Mouse (Mus musculus) stomach, embryonic 14.5 days (tissue): ENCODE results near the gene Tlk1. TPM values are rescaled to one million over a fixed set of nuclear protein-coding genes. Genes with fewer than 3 reads are reported as not detected.

Source experiments
- ATAC-seq: fragments of 200-750 bp; cut with Nextera tagmentation; 2 replicates; pipeline ENCODE4 v1.8.0; 2017; ENCODE audit warnings: low read depth, moderate TSS enrichment; ENCODE audit not compliant: insufficient number of reproducible peaks, insufficient read depth, low FRiP score
- H3K27ac ChIP-seq: fragments of 300-500 bp; sonication (generic); 2 replicates; pipeline ENCODE4 v1.5.1; 2014; ENCODE audit warnings: mild to moderate bottlenecking, low read length, moderate library complexity, mixed read lengths
- H3K27me3 ChIP-seq: fragments of 300-500 bp; sonication (generic); 2 replicates; pipeline ENCODE4 v1.6.1; 2014; ENCODE audit warnings: low read length, control low read depth, mixed read lengths; ENCODE audit not compliant: control insufficient read depth, insufficient read depth
- H3K36me3 ChIP-seq: fragments of 300-500 bp; sonication (generic); 2 replicates; pipeline ENCODE4 v1.6.1; 2014; ENCODE audit warnings: mild to moderate bottlenecking, control low read depth, low read length, moderate library complexity, mixed read lengths; ENCODE audit not compliant: control insufficient read depth, insufficient read depth
- H3K4me1 ChIP-seq: fragments of 300-500 bp; sonication (generic); 2 replicates; pipeline ENCODE4 v1.6.1; 2014; ENCODE audit warnings: low read length, control low read depth, mixed read lengths; ENCODE audit not compliant: control insufficient read depth, insufficient read depth
- H3K4me2 ChIP-seq: fragments of 300-500 bp; sonication (generic); replicated peaks from 2 replicates; pipeline ENCODE4 v1.6.1; 2014; ENCODE audit warnings: low read depth, low read length, control low read depth
- H3K4me3 ChIP-seq: fragments of 300-500 bp; sonication (generic); 2 replicates; pipeline ENCODE4 v1.5.1; 2014; ENCODE audit warnings: low read depth, low read length, control low read depth
- H3K9ac ChIP-seq: fragments of 300-500 bp; sonication (generic); replicated peaks from 2 replicates; pipeline ENCODE4 v1.6.1; 2014; ENCODE audit warnings: low read depth, mild to moderate bottlenecking, control low read depth, low read length, moderate library complexity, mixed read lengths
- H3K9me3 ChIP-seq: fragments of 300-500 bp; sonication (generic); 2 replicates; pipeline ENCODE4 v1.6.1; 2016; ENCODE audit warnings: low read depth, low read length, control low read depth; ENCODE audit not compliant: control insufficient read depth
- WGBS: fragments of 180-500 bp; shearing (Covaris S2); extraction: QIAGEN DNeasy Blood & Tissue Kit; methylation state at CpG from one replicate; pipeline ENCODE4 v1.1.7; 2014; 5-methylcytosine and 5-hydroxymethylcytosine counted together
- polyA plus RNA-seq: library from polyadenylated mRNA; unstranded; fragments of >200 nt; fragmentation: Nextera tagmentation; extraction: Ambion mirVana; gene quantifications from 2 replicates; pipeline ENCODE4 v1.2.1, GENCODE M21; 2014

Tlk1 gene
- polyA plus RNA-seq, 1 experiment from 2014 or later, result 42.0 TPM

DNA sequence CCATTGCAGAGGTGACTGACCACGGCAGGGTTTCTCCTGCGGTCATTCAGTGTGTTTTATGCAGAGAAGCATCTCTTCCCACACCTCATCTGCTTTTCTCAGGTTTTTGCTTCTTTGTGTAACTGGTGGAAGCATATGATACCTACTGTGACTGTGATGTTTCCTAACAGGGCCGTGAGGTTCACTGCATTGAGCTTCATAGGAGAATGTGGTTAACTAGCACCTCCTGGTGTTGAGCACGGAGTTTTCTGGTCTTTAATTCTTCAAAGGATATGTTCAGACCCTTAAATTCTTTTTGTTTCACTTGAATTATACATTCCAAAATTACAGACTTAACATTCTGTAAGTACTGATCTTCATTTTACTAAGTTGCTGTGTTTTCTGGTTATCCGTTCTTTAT, 161.8 kb downstream of the Tlk1 start:
- WGBS, result 80% methylated on average over 5 of the region's 5 CpGs
- ATAC-seq, result no peak
- no peaks in the 10 kb centered on the region for H3K27me3 ChIP-seq
- no peak overlapping the region for H3K27ac ChIP-seq
- H3K9ac ChIP-seq, result no peak overlapping the region
- H3K9me3 ChIP-seq, result no peaks in the 10 kb centered on the region
- H3K4me2 ChIP-seq, result no peak overlapping the region
- no peak overlapping the region for H3K4me3 ChIP-seq
- H3K36me3 ChIP-seq, result no peaks in the 10 kb centered on the region
- peaks cover 15% of the 10 kb centered on the region for H3K4me1 ChIP-seq

Other genes starting within 250 kb of the Tlk1 start
- 172 and 193 TPM in 2 replicates for gene Gorasp2, start 164.2 kb downstream of the Tlk1 start, polyA plus RNA-seq
- gene Gm26558, start 163.6 kb downstream of the Tlk1 start, polyA plus RNA-seq, result 6.1 and 7.6 TPM in 2 replicates
- 40.8 and 42.0 TPM in 2 replicates for gene Dcaf17, start 229.6 kb upstream of the Tlk1 start, polyA plus RNA-seq
- gene Mettl8, start 229.9 kb upstream of the Tlk1 start, polyA plus RNA-seq, result 20.0 and 22.3 TPM in 2 replicates